Mouse (Mus musculus) spleen, adult 2 months (tissue): ENCODE data around the gene Sestd1.

ENCODE experiments used
- CTCF ChIP-seq: fragments of 200-500 bp; IDR thresholded peaks from 2 replicates; pipeline ENCODE4 v1.5.1; 2011; ENCODE audit warnings: mild to moderate bottlenecking, inconsistent platforms; ENCODE audit not compliant: insufficient read depth, insufficient read length, insufficient replicate concordance; ENCODE audit errors: extremely low read depth
- POLR2A ChIP-seq: fragments of 200-500 bp; IDR thresholded peaks from 2 replicates; pipeline ENCODE4 v1.6.1; 2011; ENCODE audit warnings: low read depth, low read length, inconsistent platforms

- TF ChIP-seq POLR2A = no peak
- TF ChIP-seq CTCF = no peak
Observed at GRCm38 (mm10) chr2:77169218-77169617, 111.2 kb downstream of the Sestd1 start.
